Mouse (Mus musculus) spleen, postnatal 10 days (tissue): Measurements from ENCODE around the gene Phkg1.
A peak's percentile ranks its signal among the peaks of the same experiment; 100 is the strongest.
"Not testable (repeated sequence)": the region's sequence is repeated elsewhere in the genome, so short reads cannot be mapped to it uniquely, and the experiment has no call there.

Source experiments
- DNase-seq, 2 experiments: peaks; one replicate each; pipeline ENCODE4 v3.0.0; 2021 to 2022; ENCODE audit warnings: low spot score in 2 of 2

The Phkg1 gene

DNA sequence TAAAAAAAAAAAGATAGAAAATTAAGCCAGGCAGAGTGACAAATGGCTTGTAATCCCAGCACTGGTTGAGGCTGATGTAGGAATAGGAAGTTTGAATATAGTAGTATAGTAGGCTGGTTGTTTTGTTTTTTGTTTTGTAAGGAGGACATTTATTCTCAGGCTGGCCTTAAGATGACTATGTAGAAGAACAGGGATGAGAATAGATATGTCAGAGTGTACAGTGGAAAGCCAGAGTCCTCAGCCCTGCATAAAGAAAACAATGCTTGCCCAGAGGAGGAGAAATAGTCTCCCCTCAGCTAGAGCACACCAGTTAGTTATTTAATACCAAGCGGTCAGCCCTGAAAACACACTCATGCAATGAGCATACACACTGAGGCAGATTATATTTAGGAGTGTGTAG lies at the start of gene Phkg1:
Gene Phkg1, minus strand, starts transcription at position 101 of the 400 bp plus-strand sequence.
- no peak for DNase-seq

DNA sequence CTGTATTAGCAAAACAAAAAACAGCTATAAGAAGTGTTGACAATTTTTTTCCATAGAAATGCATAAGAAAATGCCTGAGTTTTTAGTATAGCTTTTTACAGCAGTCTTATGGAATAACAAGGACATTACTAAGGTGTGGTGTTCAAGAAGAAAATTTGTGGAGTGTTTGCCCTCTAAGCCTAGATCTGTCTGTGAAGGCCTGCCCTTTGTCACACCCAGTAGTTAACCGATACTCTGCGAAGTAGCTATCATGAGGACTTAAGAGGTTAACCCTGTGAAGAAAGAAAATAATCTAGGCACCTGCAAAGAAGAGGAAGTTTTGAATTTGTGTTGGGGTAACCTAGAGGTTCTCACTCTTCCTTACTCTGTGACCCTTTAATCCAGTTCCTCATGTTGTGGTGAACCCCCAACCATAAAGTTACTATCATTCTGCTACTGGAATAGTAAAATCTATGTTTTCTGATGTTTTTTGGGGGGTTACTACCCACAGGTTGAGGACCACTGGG lies 49.2 kb upstream of the Phkg1 start:
- DNase-seq: no peak

DNA sequence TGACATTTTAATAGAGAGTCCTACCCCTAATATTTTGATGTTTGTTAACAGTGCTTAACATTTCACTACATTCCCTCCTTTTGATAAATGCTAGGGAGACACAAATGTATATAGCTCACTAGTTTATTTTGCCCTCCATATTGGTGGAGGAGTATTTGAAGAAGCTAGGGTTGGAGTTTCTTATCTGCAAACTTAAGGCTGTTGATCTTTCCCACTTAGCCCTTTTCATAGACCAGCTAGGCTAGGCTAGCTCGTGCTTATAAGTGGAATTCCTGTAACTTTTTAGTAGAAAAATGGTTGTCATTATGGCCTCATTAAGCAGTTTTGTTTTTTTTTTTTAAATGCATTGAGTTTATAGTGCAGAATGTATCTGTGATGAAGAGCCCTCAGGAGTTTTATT lies 45.1 kb upstream of the Phkg1 start:
- DNase-seq: no peak

DNA sequence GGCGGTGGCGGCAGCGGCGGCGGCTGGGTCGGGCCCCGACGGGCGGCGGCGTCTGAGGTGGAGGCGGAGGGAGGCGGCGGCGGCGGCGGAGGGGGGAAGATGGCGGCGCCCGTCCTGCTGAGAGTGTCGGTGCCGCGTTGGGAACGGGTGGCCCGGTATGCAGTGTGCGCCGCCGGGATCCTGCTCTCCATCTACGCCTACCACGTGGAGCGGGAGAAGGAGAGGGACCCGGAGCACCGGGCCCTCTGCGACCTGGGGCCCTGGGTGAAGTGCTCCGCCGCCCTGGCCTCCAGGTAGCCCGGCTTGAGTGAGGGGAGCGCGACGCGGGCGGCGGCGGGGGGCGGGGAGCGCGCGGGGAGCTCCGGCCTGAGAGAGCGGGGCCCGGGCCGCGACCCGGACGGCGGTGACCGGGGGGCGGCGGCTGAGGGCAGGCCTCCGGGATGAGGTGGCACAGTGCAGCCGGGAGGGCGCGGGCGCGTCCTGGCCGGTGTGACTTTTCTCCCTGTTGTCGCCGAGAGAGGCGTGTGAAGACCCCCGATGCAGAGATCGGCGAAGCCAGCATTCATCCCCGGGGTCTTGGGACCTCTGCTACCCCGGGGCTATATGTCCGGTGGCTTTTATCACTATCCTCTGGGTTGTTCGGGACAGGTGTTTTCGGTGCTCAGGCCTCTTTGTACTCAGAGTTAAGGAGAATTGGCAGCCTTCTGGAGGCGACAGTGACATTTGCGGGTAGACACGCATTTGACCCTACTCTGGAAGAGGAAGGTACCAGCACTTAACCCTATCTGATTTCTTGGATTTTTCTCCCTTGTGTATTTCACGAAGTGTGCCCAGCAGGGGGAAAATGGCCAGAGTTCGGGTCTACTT lies 44.0 kb upstream of the Phkg1 start:
- DNase-seq: peak; percentile 64

DNA sequence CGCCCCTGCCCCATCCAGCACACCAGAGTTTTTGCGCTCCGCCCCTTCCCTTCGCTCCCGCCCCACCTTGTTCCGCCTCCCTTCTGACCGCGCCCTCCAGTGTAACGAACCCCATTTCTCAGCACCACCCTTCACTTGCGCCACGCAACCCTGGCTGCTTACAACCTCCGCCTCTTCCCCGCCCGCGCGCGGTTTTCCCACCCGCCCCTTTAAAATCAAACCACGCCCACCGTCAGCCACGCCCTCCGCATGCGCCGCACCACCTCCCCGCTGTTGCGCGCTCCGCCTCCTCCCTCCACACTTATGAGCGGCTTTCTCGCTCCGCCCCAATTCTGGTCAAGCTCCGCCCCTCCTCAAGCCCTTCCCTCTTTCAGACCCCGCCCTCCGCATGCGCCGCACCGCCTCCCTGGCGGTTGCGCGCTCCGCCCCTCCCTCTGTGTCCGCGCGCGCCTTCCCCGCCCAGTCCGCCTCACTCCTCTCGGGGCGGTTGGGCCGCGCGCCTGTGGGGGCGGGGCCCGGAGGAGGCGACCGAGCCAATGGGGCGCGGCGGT lies 43.2 kb upstream of the Phkg1 start, which contains the start of gene Vkorc1l1:
Gene Vkorc1l1, plus strand, starts transcription at position 476 of the 551 bp plus-strand sequence.
- DNase-seq: peak; percentile 99 to 100

DNA sequence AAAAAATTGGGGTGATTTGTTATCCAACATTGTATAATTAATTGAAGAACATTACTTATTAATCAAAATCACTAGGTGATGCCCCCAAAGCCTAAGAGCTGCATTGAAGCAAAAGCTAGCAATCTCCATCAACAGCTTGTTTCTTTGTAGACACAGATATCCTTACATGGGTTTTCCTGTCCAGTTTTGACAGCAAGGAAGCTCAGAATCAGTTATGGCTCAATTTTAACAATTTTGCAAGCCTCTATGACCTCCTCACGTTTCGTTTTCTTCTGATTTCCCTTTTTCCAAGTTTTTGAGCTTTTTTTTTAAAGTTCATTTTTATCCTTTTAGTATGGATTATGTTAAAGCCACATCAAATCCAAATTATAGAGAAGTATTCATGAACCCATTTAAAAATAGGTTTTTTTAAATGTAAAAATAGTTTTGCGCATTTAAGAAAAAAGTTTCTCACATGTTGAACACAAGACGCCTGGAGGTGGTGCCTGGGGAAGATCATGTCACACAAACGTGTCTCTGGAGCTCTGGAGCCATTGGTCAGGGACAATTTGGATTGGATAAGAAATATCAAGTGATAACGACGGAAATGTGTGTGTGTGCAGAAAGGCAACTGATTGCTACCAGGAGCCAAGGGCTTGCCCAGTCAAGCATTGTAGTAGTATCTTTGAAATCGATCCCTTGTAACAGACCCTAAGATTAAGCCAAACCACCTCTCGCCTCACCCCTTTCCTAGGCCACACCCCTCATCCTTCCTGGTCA lies 42.6 kb upstream of the Phkg1 start:
- DNase-seq: no peak

DNA sequence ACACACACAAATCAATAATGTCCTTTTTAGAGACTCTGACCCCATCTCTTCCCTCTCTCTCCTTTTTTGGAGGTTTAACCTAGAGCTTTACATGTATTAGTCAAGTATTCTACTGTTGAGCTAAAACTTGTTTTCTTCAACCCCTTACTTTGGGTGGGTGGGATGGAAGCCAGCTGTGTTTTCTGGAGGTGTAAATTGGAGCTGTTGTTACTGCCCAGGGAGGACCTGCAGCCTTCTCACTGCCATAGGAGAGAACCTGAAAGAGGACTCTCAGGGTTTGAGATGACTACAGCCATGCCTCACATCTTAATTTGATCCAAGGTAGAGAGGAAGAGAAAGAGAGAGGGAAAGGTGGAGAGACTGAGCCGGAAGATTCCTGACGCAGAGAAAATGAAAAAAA lies 41.9 kb upstream of the Phkg1 start:
- DNase-seq: no peak

DNA sequence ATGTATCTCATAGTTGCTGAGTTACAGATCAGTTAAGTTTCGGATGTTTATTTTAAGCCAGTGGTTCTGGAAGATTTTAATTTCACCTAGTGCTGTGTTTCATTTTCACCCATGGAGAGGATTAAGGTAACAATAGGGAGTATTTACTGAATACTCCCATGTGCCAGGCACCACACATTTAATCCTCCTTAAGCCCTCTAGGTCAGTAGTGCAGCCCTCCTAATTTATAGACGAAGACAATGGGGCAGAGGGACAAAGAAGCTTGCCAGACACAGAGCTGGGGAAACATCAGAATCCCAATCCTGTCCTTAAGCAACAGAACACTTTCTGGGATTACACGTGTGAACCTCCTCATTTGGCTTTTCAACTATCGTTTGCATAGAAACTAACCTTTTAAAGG lies 38.6 kb upstream of the Phkg1 start:
- DNase-seq: no peak

DNA sequence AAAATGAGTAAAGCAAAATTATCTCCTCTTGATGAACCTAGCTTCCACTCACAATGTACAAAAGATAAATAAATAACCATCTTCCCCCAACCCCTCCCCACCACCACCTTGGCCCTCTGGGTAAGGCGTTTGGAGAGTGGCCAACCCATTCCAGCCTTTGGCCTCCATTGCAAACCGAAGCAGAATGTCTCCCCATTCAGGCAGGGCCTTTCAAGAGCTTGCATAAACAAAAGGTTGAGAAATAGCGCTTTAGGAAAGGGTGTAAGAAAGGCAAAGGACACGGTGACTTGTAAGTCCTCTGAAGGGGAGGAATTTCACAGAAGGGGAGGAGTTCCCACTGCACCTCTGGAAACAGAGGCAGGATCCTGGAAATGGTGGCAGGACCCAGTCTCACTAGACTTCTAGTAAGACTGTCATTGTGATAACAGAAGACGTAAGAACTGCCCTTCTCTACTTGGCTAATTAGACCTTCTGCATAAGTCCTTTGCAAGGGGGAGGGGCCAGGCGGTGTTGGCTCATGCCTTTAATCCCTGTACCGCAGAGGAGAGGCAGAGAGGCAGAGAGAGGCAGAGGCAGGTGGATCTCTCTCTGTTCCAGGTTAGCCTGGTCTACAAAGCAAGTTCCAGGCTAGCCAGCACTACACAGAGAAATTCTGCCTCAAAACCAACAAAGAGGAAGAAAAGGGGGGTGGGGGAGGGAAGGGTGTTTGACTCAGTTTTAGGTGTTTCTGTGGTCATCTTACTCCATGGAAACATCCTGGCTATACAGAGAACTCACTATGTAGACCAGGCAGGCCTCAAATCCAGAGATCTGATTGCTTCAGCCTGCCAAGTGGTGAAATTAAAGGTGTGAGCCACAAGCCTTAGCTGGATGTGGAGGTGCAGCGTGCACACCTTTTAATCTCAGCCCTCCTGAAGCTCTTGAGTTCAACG lies 31.8 kb upstream of the Phkg1 start:
- no peak for DNase-seq

DNA sequence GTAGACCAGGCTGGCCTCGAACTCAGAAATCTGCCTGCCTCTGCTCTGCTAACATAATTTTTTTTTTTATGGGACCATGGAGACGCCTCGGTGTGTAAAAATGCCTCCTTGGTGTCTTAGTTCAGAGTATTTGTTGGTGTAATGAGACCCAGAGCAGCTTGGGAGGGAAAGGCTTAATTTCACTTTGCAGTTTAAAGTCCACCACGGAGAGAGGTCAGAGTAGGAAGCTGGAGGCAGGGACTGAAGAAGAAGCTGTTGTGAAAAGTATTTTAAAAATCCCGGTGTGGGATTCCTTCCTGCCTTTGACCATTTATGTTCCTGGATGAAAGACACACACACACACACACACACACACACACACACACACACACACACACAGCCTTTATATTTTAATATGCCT lies 27.6 kb upstream of the Phkg1 start:
- no peak for DNase-seq

DNA sequence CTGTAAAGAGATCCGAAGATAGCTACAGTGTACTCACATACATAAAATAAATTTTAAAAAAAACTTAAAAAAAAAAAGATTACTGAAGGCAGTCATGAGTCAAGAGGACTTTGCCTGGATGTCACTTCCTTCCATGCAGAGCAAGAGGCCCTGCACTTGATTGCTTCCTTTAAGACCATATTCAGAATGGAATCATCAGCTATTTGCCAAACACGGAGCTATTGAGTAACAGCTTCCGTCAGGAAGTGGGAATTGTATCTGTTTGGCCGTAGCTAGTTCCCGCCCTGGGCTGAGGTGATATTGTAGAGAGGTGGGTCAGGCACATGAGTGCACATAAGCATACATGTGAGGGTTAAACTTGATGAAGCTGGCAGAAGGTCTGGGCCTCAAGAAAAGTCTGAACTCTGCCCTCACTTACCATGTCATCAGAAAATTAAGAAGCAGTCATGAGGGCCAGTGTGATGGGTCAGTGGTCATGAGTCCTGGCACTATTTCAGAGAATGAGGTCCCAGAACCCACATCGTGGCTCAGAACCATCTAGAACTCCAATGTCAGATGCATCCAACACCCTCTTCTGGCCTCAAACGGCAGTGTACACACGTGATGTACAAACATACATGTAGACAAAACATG lies 26.6 kb upstream of the Phkg1 start:
- no peak for DNase-seq

DNA sequence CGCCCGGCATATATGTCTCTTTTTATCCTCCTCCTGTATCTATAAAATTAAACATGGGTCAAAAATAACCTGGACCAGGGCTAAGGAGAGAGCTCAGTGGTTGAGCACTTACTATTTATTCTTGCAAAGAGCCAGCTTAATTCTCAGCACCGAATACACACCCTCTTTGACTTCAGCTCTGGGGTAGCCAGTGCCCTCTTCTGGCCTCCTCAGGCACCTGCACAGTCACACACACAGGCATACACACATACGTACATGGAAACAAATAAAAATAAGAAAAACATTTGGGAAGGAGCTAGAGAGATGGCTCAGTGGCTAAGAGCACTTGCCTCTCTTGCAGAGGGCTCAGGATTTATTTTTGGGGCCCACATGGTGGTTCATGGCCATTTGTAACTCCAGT lies 23.6 kb upstream of the Phkg1 start:
- DNase-seq: no peak

DNA sequence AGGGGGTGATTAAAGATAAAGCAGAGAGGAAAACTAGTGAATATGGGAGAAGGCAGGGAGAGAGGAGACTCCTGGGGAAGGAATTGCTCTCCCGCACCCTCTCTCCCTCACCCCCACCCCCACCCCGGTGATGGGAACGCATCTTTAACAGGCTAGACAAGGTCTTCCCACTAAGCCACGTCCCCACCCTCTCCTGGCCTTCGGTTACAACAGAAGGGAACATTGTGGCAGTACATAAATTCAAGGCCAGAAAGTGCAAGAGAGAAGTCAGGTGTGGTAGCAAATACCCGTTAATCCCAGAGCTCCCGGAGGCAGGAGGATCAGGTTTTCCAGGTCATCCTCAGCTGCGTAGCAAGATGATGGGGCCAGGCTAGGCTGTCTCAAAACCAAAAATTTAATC lies 21.0 kb upstream of the Phkg1 start:
- no peak for DNase-seq

DNA sequence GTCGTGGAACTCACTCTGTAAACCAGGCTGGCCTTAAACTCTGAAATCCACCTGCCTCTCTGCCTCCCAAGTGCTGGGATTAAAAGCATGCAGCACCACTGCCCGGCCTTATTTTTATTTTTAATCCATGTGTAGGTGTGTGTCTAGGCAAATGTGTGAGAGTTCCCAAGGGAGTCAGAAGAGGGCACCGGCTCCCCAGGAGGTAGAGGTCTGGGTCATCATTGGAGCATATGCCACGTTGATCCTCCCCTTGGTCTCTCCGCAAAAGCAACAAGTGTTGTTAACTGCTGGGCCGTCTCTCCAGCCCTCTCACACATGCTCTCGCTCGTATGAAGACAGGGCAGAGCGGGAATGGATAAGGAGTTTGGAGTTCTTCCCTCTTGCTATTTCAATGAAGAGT lies 20.4 kb upstream of the Phkg1 start:
- DNase-seq: no peak

DNA sequence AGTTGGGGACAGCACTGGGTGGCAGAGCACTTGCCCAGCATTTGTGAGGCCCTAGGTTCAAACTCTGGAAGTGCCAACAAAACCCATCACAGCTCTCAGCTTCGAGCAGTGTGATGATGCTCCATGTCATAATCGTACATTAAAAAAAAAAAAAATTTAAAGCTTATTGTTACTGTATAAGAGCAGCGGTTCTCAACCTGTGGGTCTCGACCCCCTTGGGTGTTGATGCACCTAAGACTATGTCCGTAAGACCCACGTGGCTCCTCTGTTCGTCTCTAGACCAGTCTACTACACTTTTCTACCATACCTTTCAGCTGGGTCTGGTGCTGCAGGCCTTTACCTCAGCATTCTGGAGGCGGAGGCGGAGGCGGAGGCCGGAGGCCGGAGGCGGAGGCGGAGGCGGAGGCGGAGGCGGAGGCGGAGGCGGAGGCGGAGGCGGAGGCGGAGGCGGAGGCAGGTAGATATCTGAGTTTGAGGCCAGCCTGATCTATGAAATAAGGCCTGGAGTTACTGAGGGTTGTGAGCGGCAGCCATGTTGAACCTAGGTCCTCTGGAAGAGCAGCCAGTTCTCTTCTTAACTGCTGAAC lies 19.8 kb upstream of the Phkg1 start:
- DNase-seq: no peak

DNA sequence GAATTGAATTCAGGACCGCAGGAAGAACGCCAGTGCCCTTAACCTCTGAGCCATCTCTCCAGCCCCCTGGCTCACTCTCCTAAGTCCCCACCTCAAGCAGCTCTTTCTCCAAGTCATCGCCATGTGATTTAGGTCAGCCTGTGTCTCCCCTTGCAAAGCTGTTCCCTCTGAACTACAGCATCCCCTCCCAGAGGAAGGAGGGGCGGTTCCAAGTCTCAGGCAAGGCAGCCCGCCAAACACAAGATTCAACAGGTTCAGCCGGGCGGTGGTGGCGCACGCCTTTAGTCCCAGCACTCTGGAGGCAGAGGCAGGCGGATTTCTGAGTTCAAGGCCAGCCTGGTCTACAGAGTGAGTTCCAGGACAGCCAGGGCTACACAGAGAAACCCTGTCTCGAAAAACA lies 17.1 kb upstream of the Phkg1 start:
- DNase-seq: not testable (repeated sequence)

DNA sequence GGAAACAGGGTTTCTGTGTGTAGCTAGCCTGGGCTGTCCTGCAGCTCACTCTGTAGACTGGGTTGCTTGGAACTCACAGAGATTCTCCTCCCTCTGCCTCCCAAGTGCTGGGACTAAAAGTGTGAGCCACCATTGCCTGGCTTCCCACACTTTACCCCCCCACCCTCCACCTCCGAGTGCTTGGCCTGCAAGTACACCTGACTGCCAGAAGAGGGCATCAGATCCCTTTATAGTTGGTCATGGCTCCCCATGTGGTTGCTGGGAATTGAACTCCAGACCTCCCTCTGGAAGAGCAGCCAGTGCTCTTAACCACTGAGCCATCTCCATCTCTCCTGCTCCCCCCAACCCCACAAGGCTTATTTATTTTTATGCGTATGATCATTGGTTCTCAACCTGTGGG lies 15.7 kb upstream of the Phkg1 start:
- peak in 1 of 2 experiments; percentile 36 for DNase-seq

DNA sequence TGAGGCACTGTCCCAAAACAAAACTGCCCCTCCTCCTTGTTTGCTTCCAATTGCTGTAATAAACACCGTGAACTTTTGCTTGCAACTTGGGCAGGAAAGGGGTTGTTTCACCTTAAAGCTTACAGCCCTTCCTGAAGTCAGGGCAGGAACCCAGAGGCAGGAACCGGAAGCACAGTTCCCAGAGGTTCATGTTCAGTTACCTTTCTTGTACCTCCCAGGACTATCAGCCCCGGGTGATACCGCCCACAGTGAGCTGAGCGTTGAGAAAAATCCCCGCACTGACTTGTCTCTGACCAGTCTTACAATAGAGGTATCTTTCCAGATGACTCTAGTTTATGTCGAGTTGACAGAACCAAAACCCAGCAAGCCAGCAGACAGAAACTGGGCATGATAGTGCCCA lies 11.2 kb upstream of the Phkg1 start:
- DNase-seq: no peak

DNA sequence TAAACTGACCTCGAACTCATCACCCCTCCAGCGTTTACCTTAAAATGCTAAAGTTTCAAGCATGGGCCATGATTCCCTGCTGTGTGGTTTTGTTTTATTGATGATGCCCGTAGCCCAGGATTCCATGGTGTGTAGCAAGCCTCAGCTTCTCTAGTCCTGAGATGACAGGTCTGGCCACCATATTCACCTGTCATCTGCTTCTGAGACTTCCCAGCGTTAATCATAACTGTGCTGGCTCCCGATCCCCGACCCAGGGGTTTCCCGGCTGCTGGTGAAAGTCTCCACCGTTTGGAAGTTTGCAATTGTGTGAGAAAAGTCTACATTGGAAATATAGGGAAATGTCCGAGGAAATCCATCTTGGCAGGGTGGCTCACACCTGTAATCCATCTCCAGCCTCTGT lies 10.8 kb upstream of the Phkg1 start:
- DNase-seq: no peak

DNA sequence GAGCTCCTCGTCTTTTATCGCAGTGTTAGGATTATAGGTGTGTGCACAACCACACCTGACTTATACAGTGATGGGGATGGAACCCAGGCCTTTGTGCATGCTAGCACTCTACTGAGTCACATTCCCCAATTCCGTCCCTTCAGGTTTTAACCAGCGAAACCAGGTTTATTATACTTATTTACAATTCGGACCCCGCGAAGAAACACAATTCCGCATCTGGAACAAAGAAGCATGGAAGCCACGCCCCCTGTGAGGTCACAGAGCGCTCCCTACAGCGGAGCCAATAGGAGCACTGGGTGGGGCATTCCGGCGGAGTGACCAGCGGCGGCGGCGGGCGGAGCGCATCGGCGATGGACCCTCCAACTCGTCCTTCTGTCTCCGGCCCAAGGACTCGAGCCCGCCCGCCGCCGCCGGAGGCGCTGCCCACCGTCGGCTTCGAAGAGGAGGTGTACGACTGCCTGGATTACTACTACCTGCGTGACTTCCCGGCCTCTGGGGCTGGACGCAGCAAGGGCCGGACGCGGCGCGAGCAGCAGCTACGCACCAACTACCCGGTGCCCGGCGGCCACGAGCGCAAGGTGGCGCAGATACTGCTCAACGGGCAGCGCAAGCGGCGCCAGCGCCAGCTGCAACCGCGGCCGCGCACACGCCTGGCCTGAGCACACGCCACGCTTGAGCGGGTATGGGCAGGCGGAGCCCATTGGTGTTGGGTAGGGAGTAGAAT lies 10.1 kb upstream of the Phkg1 start, which contains the start of gene Nupr1l:
Gene Nupr1l, plus strand, starts transcription at position 299 of the 724 bp plus-strand sequence.
- peak; percentile 78 to 89 for DNase-seq
